Mouse (Mus musculus): Measurements from ENCODE around the gene Abl2.

- TF ChIP-seq CTCF (IDR thresholded peaks at IDR 0.05; ENCODE audit: low read depth, low read length) (no peak), GATA1 (IDR thresholded peaks at IDR 0.05; ENCODE audit: borderline replicate concordance, low read length) (no peak), GATA2 (IDR thresholded peaks at IDR 0.05; ENCODE audit: borderline replicate concordance, low read depth, low read length) (no peak)
Observed at GRCm38 (mm10) chr1:156566132-156566531, 7.5 kb downstream of the Abl2 start.

Measured in G1E (cell line).